Mouse (Mus musculus) small intestine, adult 2 months (tissue): ENCODE data around the gene Supt5.

Experiments used
- CTCF ChIP-seq: fragments of 200-500 bp; IDR thresholded peaks from 2 replicates; pipeline ENCODE4 v1.5.1; 2012; ENCODE audit warnings: low read depth, mild to moderate bottlenecking, control low read depth, inconsistent platforms, low read length, moderate library complexity, mixed read lengths; ENCODE audit not compliant: insufficient replicate concordance, insufficient read length; ENCODE audit errors: extremely low read depth
- POLR2A ChIP-seq: fragments of 200-500 bp; IDR thresholded peaks from 2 replicates; pipeline ENCODE4 v1.6.1; 2012; ENCODE audit warnings: low read depth, mild to moderate bottlenecking, control low read depth, inconsistent platforms, low read length, moderate library complexity

GRCm38 (mm10) chr7:28271761-28272160, 66.8 kb downstream of the Supt5 start:
- TF ChIP-seq CTCF (no peak), POLR2A (no peak)
